Mouse (Mus musculus) heart, adult 2 months (tissue): ENCODE results near the gene Dpf2.

Source experiments
- CTCF ChIP-seq: fragments of 200-600 bp; IDR thresholded peaks from 2 replicates; pipeline ENCODE4 v1.8.1; 2022; ENCODE audit warnings: antibody characterized with exemption, mild to moderate bottlenecking, moderate library complexity
- EP300 ChIP-seq: fragments of 200-500 bp; IDR thresholded peaks from 2 replicates; pipeline ENCODE4 v1.6.1; 2011; ENCODE audit warnings: low read depth, low read length, control low read depth; ENCODE audit not compliant: insufficient read depth
- POLR2A ChIP-seq: fragments of 200-500 bp; IDR thresholded peaks from 2 replicates; pipeline ENCODE4 v1.6.1; 2011; ENCODE audit warnings: mild to moderate bottlenecking, low read depth, low read length, control low read depth; ENCODE audit not compliant: insufficient read depth

DNA sequence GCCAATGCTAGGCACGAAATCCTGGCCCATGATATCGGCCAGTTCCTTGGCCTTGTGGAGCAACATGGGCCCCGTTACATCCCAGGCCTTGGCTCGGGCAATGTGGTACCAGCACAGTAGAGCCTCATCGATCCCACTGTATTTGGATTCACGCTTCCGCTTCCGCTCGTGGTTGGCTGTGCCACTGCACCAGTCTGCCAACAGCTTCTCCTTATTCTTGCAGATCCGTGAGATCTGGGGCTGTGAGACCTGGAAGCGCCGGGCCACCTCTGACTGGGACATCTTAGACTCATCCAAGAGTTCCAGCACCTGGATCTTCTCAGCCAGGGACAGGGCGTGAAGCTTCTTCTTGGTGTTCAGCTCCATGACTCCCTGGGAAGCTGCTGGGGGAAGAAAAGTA, 20.1 kb downstream of the Dpf2 start:
- TF ChIP-seq EP300 (no peak), CTCF (no peak), POLR2A (no peak)
